Mouse (Mus musculus) spleen, adult 2 months (tissue): ENCODE data around the gene Mtmr10.

Experiments used
- CTCF ChIP-seq: fragments of 200-500 bp; IDR thresholded peaks from 2 replicates; pipeline ENCODE4 v1.5.1; 2011; ENCODE audit warnings: mild to moderate bottlenecking, inconsistent platforms; ENCODE audit not compliant: insufficient read depth, insufficient read length, insufficient replicate concordance; ENCODE audit errors: extremely low read depth
- POLR2A ChIP-seq: fragments of 200-500 bp; IDR thresholded peaks from 2 replicates; pipeline ENCODE4 v1.6.1; 2011; ENCODE audit warnings: low read depth, low read length, inconsistent platforms

GRCm38 (mm10) chr7:64321125-64321524 lies 33.7 kb downstream of the Mtmr10 start:
- no peak for TF ChIP-seq CTCF
- no peak for TF ChIP-seq POLR2A
